Comparison of ENCODE assay signal across 27 mouse cellular contexts in the genomic region with DNA sequence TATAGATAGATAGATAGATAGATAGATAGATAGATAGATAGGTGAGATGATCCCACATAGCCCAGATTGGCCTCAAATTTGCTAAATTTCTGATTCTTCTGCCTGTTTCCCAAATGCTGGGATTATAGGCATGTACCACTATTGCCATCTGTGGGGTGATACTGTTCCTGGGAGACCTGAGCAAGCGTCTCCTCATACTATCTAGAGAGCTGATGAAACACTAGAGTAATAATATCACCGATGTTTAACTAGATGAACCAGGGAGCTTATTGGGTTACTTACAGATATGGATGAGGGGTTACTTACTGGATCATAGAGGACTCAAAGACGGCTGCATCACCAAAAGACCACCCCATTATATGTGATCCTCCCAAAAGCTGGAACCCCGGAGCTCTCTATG. TPM values are rescaled to one million over a fixed set of nuclear protein-coding genes. Genes with fewer than 3 reads are reported as not detected.
"Had no signal": no experiment of that assay in that cellular context is flagged by ENCODE, and none has a peak within 500 bp of the region (broad histone marks: within the 10 kb centered on the region; RNA-seq: fewer than 3 reads in every experiment).

No protein-coding gene starts in this region.

- ATAC-seq: hindbrain, embryonic 16.5 days; inflammation-experienced regulatory T-cells, adult 6 months; intestine, postnatal 0 days had no signal

- H3K9me3 ChIP-seq: heart, embryonic 12.5 days; hindbrain, embryonic 10.5 days; hindbrain, embryonic 12.5 days; limb, embryonic 10.5 days; limb, embryonic 12.5 days; liver, embryonic 13.5 days; liver, embryonic 15.5 days had no signal

- H3K4me2 ChIP-seq: heart, embryonic 12.5 days; hindbrain, embryonic 12.5 days; hindbrain, embryonic 14.5 days; limb, embryonic 12.5 days; liver, embryonic 11.5 days; liver, embryonic 13.5 days; liver, embryonic 15.5 days had no signal

- DNase-seq: gastrocnemius, adult 2 months; gastrocnemius, postnatal 10 days; gastrocnemius, postnatal 25 days; heart, adult 2 months; heart, postnatal 14 days; heart, postnatal 36 days; kidney, adult 18-20 months; kidney, adult 8-10 months; kidney, postnatal 10 days; kidney, postnatal 25 days; kidney, postnatal 4 days; liver; liver, embryonic 13.5 days had no signal

- H3K4me3 ChIP-seq: gastrocnemius, adult 2 months; heart, adult 2 months; heart, embryonic 12.5 days; hindbrain, embryonic 10.5 days; hindbrain, embryonic 12.5 days; layer of hippocampus, adult 2 months; left cerebral cortex, adult 2 months; limb, embryonic 10.5 days; limb, embryonic 12.5 days; liver, embryonic 13.5 days; liver, embryonic 15.5 days had no signal

- H3K27ac ChIP-seq: gastrocnemius, adult 2 months; heart, adult 2 months; hindbrain, embryonic 10.5 days; hindbrain, embryonic 12.5 days; hindbrain, embryonic 14.5 days; layer of hippocampus, adult 2 months; left cerebral cortex, adult 2 months; limb, embryonic 10.5 days; limb, embryonic 12.5 days had no signal

- H3K27me3 ChIP-seq: heart, embryonic 12.5 days; hindbrain, embryonic 12.5 days; limb, embryonic 12.5 days; liver, embryonic 13.5 days; liver, embryonic 15.5 days had no signal

- H3K36me3 ChIP-seq: heart, embryonic 12.5 days; hindbrain, embryonic 10.5 days; hindbrain, embryonic 12.5 days; limb, embryonic 10.5 days; limb, embryonic 12.5 days; liver, embryonic 13.5 days; liver, embryonic 15.5 days had no signal

- H3K9ac ChIP-seq: heart, embryonic 12.5 days; hindbrain, embryonic 12.5 days; hindbrain, embryonic 14.5 days; limb, embryonic 12.5 days; liver, embryonic 13.5 days; liver, embryonic 15.5 days had no signal

RNA-seq across cellular contexts. Expression of a gene that starts 24.5 kb away (rescaled TPM):
- total RNA-seq: gastrocnemius, adult 2 months; granulocyte monocyte progenitor cell, adult 5-6 weeks had no signal
- polyA plus RNA-seq: hindbrain, embryonic 10.5 days had no signal
